Mouse (Mus musculus) limb, embryonic 14.5 days (tissue): ENCODE results near the gene Unc93a. TPM values are rescaled to one million over a fixed set of nuclear protein-coding genes. Genes with fewer than 3 reads are reported as not detected.
"Not testable (repeated sequence)": the region's sequence is repeated elsewhere in the genome, so short reads cannot be mapped to it uniquely, and the experiment has no call there.

ENCODE experiments used
- ATAC-seq: fragments of 200-750 bp; cut with Nextera tagmentation; 2 replicates; pipeline ENCODE4 v1.8.0; 2017; ENCODE audit warnings: low read depth, moderate number of reproducible peaks, moderate TSS enrichment; ENCODE audit not compliant: low FRiP score
- DNase-seq: peaks from one replicate; pipeline ENCODE4 v3.0.0-alpha.2; 2015; ENCODE audit warnings: low spot score
- H3K27ac ChIP-seq: fragments of 300-500 bp; sonication (generic); replicated peaks from 2 replicates; pipeline ENCODE4 v1.5.1; 2014; ENCODE audit warnings: low read depth, mild to moderate bottlenecking, low read length, moderate library complexity, mixed read lengths
- H3K27me3 ChIP-seq: fragments of 300-500 bp; sonication (generic); 2 replicates; pipeline ENCODE4 v1.6.1; 2014; ENCODE audit warnings: low read length, mixed read lengths; ENCODE audit not compliant: control insufficient read depth, insufficient read depth
- H3K36me3 ChIP-seq: fragments of 300-500 bp; sonication (generic); 2 replicates; pipeline ENCODE4 v1.6.1; 2014; ENCODE audit warnings: mild to moderate bottlenecking, low read length, moderate library complexity, mixed read lengths; ENCODE audit not compliant: control insufficient read depth, insufficient read depth
- H3K4me1 ChIP-seq: fragments of 300-500 bp; sonication (generic); 2 replicates; pipeline ENCODE4 v1.6.1; 2014; ENCODE audit warnings: antibody characterized with exemption, low read length, mixed read lengths; ENCODE audit not compliant: control insufficient read depth, insufficient read depth
- H3K4me2 ChIP-seq: fragments of 300-500 bp; sonication (generic); replicated peaks from 2 replicates; pipeline ENCODE4 v1.6.1; 2014; ENCODE audit warnings: low read depth, mild to moderate bottlenecking, low read length, moderate library complexity; ENCODE audit not compliant: severe bottlenecking
- H3K4me3 ChIP-seq: fragments of 300-500 bp; sonication (generic); replicated peaks from 2 replicates; pipeline ENCODE4 v1.5.1; 2014; ENCODE audit warnings: low read length
- H3K9ac ChIP-seq: fragments of 300-500 bp; sonication (generic); 2 replicates; pipeline ENCODE4 v1.6.1; 2014; ENCODE audit warnings: mild to moderate bottlenecking, low read depth, low read length, moderate library complexity; ENCODE audit not compliant: severe bottlenecking
- H3K9me3 ChIP-seq: fragments of 300-500 bp; sonication (generic); 2 replicates; pipeline ENCODE4 v1.6.1; 2016; ENCODE audit warnings: low read length; ENCODE audit not compliant: control insufficient read depth
- WGBS: fragments of 180-500 bp; shearing (Covaris S2); extraction: QIAGEN DNeasy Blood & Tissue Kit; methylation state at CpG from one replicate; pipeline ENCODE4 v1.1.7; 2014; 5-methylcytosine and 5-hydroxymethylcytosine counted together
- polyA plus RNA-seq, 2 experiments: library from polyadenylated mRNA; depleted of rRNA in 1 of 2; stranded (reverse) in 1 of 2; unstranded in 1 of 2; fragments of >200 nt; fragmentation: Nextera tagmentation in 1 of 2; extraction: Ambion mirVana in 1 of 2; gene quantifications; 2 replicates each; pipeline versions ENCODE4 v1.2.1 to v1.2.3; 2012 to 2014

The Unc93a gene
- polyA plus RNA-seq, 2 experiments: 0.10 to 0.21 TPM

- DNase-seq, H3K9me3 ChIP-seq, H3K4me1 ChIP-seq, H3K27me3 ChIP-seq, H3K4me2 ChIP-seq, ATAC-seq, H3K9ac ChIP-seq, H3K27ac ChIP-seq, H3K4me3 ChIP-seq, H3K36me3 ChIP-seq: not testable (repeated sequence)
- 48% methylated on average over 2 of the region's 9 CpGs for WGBS
These were observed 18.9 kb downstream of the Unc93a start for GRCm38 (mm10) chr17:13112504-13113291.

GRCm38 (mm10) chr17:13106563-13106962 lies 25.0 kb downstream of the Unc93a start:
- H3K27ac ChIP-seq, H3K4me3 ChIP-seq, H3K36me3 ChIP-seq, H3K9me3 ChIP-seq, DNase-seq, H3K9ac ChIP-seq, ATAC-seq, H3K4me2 ChIP-seq, H3K4me1 ChIP-seq, H3K27me3 ChIP-seq: not testable (repeated sequence)
- WGBS: 78% methylated on average over 4 of the region's 5 CpGs

GRCm38 (mm10) chr17:13092960-13093359 lies 38.6 kb downstream of the Unc93a start:
- DNase-seq, H3K9ac ChIP-seq, H3K36me3 ChIP-seq, H3K27me3 ChIP-seq, H3K9me3 ChIP-seq, H3K27ac ChIP-seq, ATAC-seq, H3K4me3 ChIP-seq, H3K4me2 ChIP-seq, H3K4me1 ChIP-seq: not testable (repeated sequence)
- 83% methylated on average over 2 of the region's 4 CpGs for WGBS

GRCm38 (mm10) chr17:13092100-13092764 lies 39.4 kb downstream of the Unc93a start:
- not testable (repeated sequence) for H3K4me3 ChIP-seq, H3K9me3 ChIP-seq, H3K4me2 ChIP-seq, H3K27ac ChIP-seq, H3K36me3 ChIP-seq, ATAC-seq, H3K9ac ChIP-seq, H3K27me3 ChIP-seq, DNase-seq, H3K4me1 ChIP-seq
- WGBS: 69% methylated on average over 4 of the region's 8 CpGs

GRCm38 (mm10) chr17:13091510-13091909 lies 40.1 kb downstream of the Unc93a start:
- H3K36me3 ChIP-seq, H3K9me3 ChIP-seq, H3K4me1 ChIP-seq, H3K27me3 ChIP-seq, H3K4me2 ChIP-seq, H3K9ac ChIP-seq, H3K4me3 ChIP-seq, ATAC-seq, DNase-seq, H3K27ac ChIP-seq: not testable (repeated sequence)
- WGBS: no CpG with 5 or more reads among the region's 1 CpGs

GRCm38 (mm10) chr17:13069227-13069626 lies 62.4 kb downstream of the Unc93a start:
- 84% methylated on average over 3 of the region's 5 CpGs for WGBS

GRCm38 (mm10) chr17:13067864-13068385 lies 63.7 kb downstream of the Unc93a start:
- DNase-seq, H3K4me1 ChIP-seq, H3K9ac ChIP-seq, H3K9me3 ChIP-seq, H3K4me2 ChIP-seq, H3K27me3 ChIP-seq, H3K4me3 ChIP-seq, ATAC-seq, H3K36me3 ChIP-seq, H3K27ac ChIP-seq: not testable (repeated sequence)
- WGBS: 100% methylated on average over 1 of the region's 4 CpGs

More at GRCm38 (mm10) chr17:13069227-13069626, 62.4 kb downstream of the Unc93a start:
- not testable (repeated sequence) for H3K27me3 ChIP-seq, H3K9me3 ChIP-seq, ATAC-seq, H3K36me3 ChIP-seq, DNase-seq, H3K9ac ChIP-seq, H3K27ac ChIP-seq, H3K4me3 ChIP-seq, H3K4me2 ChIP-seq, H3K4me1 ChIP-seq

- not testable (repeated sequence) for H3K27ac ChIP-seq, H3K27me3 ChIP-seq, H3K4me1 ChIP-seq, ATAC-seq, H3K4me3 ChIP-seq, H3K9me3 ChIP-seq, H3K36me3 ChIP-seq, H3K4me2 ChIP-seq, H3K9ac ChIP-seq, DNase-seq
- WGBS: 84% methylated on average over 2 of the region's 7 CpGs
These were observed 68.7 kb downstream of the Unc93a start for GRCm38 (mm10) chr17:13062882-13063281.
